8 mouse cellular contexts compared by ENCODE assay signal in the genomic region with DNA sequence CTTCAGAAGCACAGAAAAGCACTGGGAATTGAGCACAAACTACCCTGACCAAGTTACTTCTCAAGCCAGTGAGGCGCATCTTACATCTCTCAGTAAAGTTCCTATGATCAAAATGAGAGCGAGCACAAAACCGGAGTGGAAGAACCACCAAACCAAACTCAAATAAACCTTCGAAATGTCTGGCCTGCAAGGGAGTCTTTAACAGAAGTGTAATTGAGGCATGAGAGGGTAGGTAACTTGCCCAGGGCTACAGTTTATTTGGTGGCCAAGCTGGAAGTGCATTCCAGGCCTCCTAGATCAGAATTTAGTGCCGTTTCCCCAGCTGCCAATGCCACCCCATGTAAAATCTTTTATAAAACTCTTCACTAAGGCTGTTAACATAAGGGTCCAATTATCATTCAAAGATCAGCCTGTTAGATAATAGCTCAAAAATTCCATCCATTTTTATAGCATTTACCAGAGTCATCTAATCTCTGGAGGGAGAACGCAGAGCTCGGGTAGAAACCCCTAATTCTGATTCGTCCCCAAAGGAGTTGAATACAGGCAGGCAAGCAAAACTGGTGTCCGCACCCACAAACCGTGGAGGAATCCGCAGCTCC.
DNase-seq lines count a peak whose midpoint lies in the region; ATAC-seq and TF ChIP-seq lines count a peak whose summit lies in the region.

No protein-coding gene starts in this region.

- peaks cover 29% of the 10 kb centered on the region for H3K4me1 ChIP-seq in heart, embryonic 16.5 days (ENCODE audit: control insufficient read depth, insufficient read depth, low read length)
- H3K4me1 ChIP-seq in G1E (ENCODE audit: insufficient read depth, low read depth, low read length): peaks cover 37% of the 10 kb centered on the region
- peaks cover 67% of the 10 kb centered on the region for H3K4me1 ChIP-seq in midbrain, embryonic 10.5 days

- H3K27me3 ChIP-seq in heart, embryonic 16.5 days (ENCODE audit: control insufficient read depth, insufficient read depth, low read length): no peaks in the 10 kb centered on the region
- H3K27me3 ChIP-seq in G1E (ENCODE audit: insufficient read depth, low read length): no peaks in the 10 kb centered on the region
- H3K27me3 ChIP-seq in midbrain, embryonic 10.5 days (ENCODE audit: low read depth, poor library complexity, severe bottlenecking): peaks cover 25% of the 10 kb centered on the region

- peak overlapping the region; percentile 92; the same call in 1 of the 2 replicates for H3K27ac ChIP-seq in heart, embryonic 16.5 days (ENCODE audit: low read length)
- H3K27ac ChIP-seq in midbrain, embryonic 10.5 days (replicated peaks): peak overlapping the region; percentile 94

- TF ChIP-seq CTCF in G1E (IDR thresholded peaks at IDR 0.05; ENCODE audit: low read depth, low read length): no peak

- no peak for DNase-seq in heart, adult 18-20 months
- no peak for DNase-seq in G1E (ENCODE audit: low spot score)
- DNase-seq in forelimb bud, embryonic 11.5 days (ENCODE audit: low read depth, low spot score): peak; percentile 30
- no peak for DNase-seq in midbrain, embryonic 10.5 days (ENCODE audit: low spot score)
- DNase-seq in Muller cell, postnatal 12 days (ENCODE audit: inconsistent ontology term): no peak
- no peak for DNase-seq in layer of hippocampus, postnatal 25 days (ENCODE audit: extremely low spot score in 1 of 2, low spot score in 1 of 2)
- DNase-seq in left cerebral cortex, postnatal 14 days (ENCODE audit: low spot score in 2 of 2): no peak

- intact Hi-C loops in left cerebral cortex, postnatal 14 days (cut with DNase I): loop anchor here (5.0 kb wide), 2 partner anchors 86 to 139 kb away; no protein-coding TSS in a partner anchor

- no peaks in the 10 kb centered on the region for H3K36me3 ChIP-seq in heart, embryonic 16.5 days (ENCODE audit: control insufficient read depth, insufficient read depth)
- peaks cover 31% of the 10 kb centered on the region for H3K36me3 ChIP-seq in G1E (replicated peaks)
- no peaks in the 10 kb centered on the region for H3K36me3 ChIP-seq in midbrain, embryonic 10.5 days

- ATAC-seq in heart, embryonic 16.5 days (replicated peaks; ENCODE audit: extremely low read depth, insufficient read depth, low FRiP score): no peak
- ATAC-seq in G1E (ENCODE audit: extremely low read depth, insufficient number of reproducible peaks, low FRiP score, poor library complexity, severe bottlenecking): no peak

- 24% methylated on average over 11 of the region's 11 CpGs for WGBS in heart, embryonic 16.5 days
- WGBS in midbrain, embryonic 10.5 days: 19% methylated on average over 11 of the region's 11 CpGs

- H3K9ac ChIP-seq in heart, embryonic 16.5 days (ENCODE audit: low read length): peak overlapping the region; percentile 95

- H3K4me2 ChIP-seq in heart, embryonic 16.5 days (ENCODE audit: low read depth, low read length): peak overlapping the region; percentile 93

- peak overlapping the region; percentile 98 for H3K4me3 ChIP-seq in heart, embryonic 16.5 days (ENCODE audit: low read length)
- H3K4me3 ChIP-seq in G1E (ENCODE audit: low read depth, low read length): peak overlapping the region; percentile 96
- peak overlapping the region; percentile 98 for H3K4me3 ChIP-seq in midbrain, embryonic 10.5 days

- H3K9me3 ChIP-seq in heart, embryonic 16.5 days (replicated peaks; ENCODE audit: control insufficient read depth, low read length): no peaks in the 10 kb centered on the region
- no peaks in the 10 kb centered on the region for H3K9me3 ChIP-seq in G1E (replicated peaks)
- H3K9me3 ChIP-seq in midbrain, embryonic 10.5 days (replicated peaks): no peaks in the 10 kb centered on the region
